Mouse (Mus musculus): ENCODE measurements around the gene Rab3il1. TPM values are rescaled to one million over a fixed set of nuclear protein-coding genes. Genes with fewer than 3 reads are reported as not detected.

Rab3il1 gene
- polyA plus RNA-seq, 1 experiment = 13.6 TPM

DNA sequence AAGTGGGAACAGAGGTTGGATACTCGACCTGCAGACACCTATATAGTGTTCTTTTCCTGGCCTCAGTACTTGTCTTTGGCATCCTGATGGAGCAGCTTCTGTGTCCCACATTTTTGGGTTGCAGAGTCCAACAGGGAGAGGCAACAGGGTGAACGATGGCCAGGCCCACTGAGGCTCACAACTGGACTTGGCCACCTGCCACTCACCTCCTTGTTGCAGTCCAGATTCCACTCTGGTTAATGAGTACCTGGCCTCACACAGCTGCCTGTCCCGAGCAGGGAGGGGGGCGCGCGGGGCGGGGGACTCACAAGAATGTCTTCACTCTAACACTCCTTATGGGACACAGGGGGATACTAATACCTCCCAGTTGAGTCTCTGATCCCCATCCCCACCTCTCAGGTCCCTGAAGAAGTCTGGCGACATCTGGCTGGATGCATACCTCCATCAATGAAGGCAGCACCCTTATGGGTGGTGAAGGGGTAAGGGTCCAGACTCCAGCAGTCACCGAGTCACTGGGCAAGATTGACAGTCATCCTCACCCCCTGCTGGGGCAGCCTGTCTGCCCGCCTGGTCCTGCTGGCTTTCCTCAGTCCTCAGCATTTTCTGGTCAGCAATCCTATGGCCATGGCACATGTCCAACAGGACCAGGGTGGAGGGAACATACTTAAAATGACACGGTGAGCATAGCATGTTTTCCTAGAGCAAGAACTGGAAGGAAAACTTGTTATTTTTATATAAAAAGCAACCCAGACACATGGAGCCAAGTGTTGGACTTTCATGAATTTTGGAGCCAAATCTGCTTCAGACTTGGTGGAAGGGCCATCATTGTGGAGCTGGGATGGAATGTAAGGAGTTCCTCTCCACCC, 56.2 kb downstream of the Rab3il1 start:
- no peak for DNase-seq (ENCODE audit: extremely low spot score in 1 of 2, low spot score in 1 of 2)

DNA sequence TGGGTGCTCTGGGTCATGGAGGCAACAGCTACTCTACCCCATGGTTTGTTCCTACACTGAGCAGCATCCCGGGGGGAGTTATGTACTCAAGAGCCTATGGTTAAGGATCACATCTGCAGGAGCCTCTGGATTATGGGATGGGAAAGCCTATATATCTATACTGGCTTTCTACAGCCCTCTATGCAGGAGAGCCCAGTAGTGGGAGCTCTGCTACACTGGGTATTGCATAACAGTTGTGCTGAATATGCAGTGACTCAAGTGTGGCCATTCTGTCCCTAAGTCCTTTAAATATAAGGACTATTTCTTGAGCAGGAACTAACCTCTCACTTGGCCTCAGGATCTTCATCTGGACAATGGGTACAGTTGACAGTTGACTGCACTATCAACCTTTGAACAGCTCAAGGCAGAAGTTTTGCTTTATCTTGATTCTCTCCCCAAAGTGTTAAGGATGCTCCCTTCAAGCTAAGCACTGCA, 56.9 kb downstream of the Rab3il1 start:
- DNase-seq (ENCODE audit: extremely low spot score in 1 of 2, low spot score in 1 of 2) = no peak

DNA sequence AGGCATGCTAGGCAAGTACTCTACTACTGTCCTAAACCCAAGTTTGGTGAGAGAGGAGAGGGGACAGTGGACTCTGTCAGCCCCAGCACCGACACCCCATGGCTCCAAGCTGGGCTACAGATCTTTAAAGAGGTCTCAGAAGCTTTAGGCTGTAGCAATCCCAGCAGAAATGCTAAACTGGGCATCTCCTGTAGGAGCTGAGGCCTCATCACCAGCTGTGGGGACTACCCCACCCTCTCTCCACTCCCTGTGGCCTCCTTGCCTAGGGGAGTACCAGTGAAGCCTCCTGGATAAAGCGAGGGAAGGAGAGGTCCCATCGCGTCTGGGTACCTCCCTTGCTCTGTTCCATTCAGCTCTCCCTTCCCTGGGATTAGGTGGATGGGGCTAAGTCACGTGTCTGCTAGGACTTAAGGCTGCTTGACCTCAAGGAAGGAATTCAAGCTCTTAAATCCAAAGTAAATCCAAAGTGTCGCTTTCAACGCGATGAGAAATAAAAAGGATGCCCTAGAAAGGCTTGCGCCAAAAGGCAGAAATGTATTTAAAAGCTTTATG, 57.5 kb downstream of the Rab3il1 start:
- no peak for DNase-seq (ENCODE audit: extremely low spot score in 1 of 2, low spot score in 1 of 2)

DNA sequence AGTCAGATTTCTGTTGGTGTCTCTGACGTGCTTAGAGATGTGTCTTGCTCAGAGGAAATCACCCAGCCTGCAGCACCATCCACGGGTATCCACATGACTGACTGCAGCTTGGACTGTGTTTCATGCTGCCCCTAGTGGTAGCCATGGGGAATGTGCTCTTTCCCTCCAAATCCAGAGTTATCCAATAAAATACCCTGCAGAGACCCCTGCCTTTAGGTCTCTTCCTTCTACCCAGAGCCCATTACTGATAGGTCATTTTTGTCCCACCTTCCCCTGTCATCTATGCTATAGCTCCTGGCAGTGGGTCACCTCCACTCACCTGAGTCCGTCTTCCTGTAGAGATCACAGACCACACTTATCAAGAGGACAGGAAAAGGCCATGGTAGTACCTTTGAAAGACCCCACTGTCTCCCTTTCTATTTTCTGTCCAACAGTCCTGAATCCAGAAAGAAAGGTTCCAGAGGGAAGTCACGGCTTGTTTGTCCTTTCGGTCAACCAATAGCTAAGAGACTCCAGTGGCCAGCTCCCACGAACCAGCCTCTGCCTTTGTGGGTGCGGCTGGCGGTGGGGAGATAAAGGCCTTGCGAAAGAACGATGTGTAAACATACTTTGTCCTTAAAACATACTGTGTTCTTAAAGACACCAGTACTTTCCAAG, 58.6 kb downstream of the Rab3il1 start:
- peak; percentile 41 to 60 for DNase-seq (ENCODE audit: extremely low spot score in 1 of 2, low spot score in 1 of 2)

DNA sequence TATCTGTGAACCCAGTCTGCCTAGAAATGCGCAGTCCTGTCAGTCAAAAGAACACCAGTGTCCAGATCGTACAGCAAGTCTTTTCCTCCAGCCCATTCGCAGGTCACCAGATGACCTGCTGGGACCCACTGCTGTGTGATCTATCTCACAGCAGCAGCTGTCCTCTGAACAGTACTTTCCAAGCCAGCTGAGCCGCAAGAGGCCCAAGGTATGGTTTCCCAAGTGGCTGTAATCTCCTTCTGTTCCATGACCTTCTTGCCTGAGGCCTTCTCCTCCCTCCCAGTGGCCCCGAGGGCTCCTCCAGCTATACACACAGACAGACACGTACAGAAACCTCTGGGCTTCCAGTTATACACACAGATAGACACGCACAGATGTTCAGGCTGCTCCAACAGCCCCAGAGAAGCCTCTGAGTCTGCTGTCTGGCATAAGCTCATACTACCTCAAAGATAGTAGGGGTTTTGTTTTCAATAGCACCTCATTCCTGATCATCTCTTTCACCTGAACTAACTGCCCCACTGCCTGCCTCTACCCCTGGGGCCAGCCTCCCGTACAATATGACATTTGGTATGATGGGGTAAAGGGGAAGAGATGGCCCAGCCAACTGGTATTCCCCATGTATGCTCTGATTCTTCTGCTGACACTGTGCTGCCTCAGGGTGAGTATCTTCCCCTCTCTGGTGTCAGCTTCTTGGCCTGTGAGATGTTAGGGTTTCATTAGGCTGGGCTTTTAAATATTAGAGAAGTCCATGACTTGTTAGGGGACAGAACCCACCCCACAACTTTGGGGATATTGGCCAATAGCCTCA, 59.5 kb downstream of the Rab3il1 start:
- no peak for DNase-seq (ENCODE audit: extremely low spot score in 1 of 2, low spot score in 1 of 2)

DNA sequence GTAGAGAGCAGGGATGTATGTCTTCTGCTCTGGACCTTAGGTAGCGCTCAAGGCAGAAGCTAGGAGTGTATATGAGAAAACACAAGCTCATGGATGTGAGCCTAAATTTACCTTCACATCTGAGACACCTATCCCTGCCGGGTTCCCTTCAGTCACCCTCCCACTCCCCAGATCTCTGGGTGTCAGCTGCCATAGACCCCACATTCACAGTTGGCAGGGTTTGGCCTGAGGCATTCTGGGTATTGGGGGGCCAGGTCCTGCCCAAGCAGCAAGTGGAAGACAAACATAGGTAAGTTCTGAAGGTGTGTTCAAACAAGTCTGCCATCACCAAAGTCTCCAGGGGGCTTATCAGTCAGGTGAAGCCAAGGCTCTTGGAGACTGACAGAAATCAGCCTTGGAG, 60.2 kb downstream of the Rab3il1 start:
- no peak for DNase-seq (ENCODE audit: extremely low spot score in 1 of 2, low spot score in 1 of 2)

DNA sequence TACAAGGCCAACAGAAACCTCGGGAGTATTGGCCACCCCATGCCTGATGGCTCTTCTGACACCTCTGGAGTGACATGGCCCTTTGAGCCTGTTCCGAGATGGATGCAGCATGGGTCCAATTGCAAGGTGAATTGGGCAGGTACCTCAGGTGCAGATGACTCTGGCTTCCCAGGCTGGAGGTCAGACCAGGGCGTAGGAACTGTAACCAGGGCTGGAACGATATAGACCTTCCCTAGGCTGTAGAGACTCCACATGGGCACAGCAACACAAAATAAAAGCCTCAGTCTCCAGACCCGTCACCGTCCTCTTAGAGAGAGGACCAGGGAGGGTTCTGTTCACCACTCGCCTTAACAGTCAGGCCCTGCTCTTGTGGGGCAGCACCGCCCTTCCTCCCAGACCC, 60.8 kb downstream of the Rab3il1 start:
- DNase-seq (ENCODE audit: extremely low spot score in 1 of 2, low spot score in 1 of 2) = no peak

DNA sequence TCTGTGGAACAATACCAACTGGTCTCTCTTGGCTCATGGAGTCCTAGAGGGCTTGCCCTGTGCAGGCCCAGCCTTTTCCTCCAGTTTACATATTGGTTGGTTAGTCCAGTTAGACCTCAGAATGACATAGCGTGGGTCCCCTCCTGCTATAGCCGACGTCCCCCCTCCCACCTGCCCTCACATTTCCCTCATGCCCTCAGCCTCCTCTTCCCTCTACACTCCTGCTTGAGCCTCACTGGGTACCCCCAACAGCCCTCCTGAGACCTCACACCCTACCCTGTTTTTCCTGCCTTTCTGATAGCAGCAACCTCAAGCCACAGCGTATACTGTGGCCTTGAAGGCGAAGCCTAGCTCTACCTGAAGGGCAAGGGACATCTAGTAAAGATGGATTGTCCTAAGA, 61.4 kb downstream of the Rab3il1 start:
- DNase-seq (ENCODE audit: extremely low spot score in 1 of 2, low spot score in 1 of 2) = no peak

DNA sequence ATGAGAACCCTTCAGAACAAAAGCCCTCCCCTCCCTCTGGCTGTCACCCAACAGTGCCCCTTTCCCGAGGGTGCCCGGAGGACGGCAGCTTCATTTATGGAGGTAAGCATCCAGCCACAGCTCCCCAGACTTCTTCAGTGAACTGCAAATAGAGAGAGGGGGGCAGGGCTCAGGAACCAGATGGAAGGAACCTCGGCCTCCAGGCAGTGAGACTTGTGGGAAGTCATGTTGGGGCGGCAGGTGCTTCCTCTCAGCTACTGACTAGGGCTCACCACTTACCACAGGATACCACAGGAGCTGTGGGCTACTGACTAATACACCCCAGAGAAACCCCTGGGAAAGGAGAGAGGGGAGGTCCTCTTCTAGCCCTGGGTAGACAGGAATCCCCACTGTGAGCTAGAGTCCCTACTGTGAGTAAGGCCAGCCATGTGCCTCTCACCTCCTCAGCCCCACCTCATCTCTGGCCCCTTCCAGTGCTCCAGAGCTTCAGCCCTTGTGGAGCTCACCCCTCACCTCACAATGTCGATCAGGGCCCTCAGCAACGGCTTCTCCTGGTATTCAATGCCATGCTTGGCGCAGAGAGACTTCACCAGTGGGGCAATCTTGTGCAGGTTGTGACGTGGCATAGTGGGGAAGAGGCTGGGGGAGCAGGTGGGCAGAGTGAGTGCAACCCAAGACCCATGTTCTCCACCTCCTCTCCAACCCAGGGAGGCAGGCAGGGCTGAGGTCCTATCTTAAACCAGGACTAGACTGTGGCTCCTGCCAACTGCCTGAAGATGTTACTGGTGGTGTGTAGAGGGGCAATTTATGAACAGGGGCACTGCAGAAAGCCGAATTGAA, 62.9 kb downstream of the Rab3il1 start:
- peak in 1 of 2 experiments; percentile 39 for DNase-seq (ENCODE audit: extremely low spot score in 1 of 2, low spot score in 1 of 2)

DNA sequence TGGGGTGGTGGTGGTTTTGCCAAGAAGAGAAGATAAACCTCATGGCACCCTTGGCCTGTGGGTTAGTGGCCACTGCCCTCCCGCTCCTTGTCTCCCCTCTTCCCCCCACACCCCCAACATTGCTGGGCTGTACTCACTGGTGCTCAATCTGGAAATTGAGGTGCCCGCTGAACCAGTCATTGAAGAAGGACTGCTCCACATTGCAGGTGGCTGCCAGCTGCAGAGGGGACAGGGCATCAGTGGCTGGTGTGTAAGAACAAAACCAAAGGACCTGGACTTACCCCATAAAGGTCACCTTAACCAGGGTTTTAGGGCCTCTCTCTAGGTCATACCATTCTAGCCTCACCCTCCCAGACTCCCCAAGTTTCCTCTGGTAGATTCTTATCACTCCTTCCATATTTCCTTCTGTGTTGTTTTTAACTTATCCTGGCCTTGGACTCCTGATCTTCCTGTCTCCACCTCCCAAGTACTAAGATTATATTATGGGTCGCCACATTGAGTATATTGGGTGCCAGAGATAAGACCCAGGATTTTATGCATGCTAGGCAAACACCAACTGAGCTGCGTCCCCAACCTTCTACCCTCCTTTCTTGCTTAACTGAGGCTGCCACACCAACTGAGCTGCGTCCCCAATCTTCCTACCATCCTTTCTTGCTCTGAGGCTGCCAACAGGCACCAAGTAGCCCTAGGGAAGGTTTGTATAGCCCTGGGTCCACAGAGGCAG, 64.2 kb downstream of the Rab3il1 start:
- DNase-seq (ENCODE audit: extremely low spot score in 1 of 2, low spot score in 1 of 2) = no peak

DNA sequence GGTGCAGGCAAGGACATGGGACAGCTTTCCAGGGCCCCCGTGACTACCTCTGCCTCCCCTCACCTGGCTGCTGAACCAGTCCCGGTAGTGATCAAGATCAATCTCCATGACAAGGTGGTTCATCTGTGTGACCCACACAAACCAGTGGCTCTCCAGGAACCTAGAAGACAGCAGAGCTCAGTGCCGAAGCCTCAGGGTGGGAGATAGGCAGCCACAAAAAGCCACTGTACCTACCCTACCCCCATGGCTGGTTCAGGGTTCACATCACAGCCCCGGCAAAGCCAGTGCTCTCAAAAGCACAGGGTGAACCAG, 64.7 kb downstream of the Rab3il1 start:
- DNase-seq (ENCODE audit: extremely low spot score in 1 of 2, low spot score in 1 of 2) = no peak

DNA sequence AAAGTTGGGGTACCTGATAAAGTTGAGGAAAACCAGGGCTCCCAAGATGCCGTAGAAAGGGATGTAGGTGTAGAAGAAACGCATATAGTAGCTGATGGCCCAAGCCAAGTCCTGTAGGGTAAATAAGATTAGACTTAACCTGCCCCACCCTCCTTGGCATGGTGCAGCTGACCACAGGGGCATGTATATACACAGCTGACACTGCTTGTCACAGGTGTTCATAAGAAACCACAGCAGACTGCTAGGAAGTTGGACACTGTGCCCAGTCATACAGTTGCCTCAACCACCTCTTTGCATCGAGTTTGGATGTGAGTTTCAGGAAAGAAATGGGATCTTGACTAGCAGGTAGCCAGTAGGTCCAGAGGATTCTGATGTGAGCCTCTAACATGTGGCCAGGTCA, 65.0 kb downstream of the Rab3il1 start:
- DNase-seq (ENCODE audit: extremely low spot score in 1 of 2, low spot score in 1 of 2) = no peak

DNA sequence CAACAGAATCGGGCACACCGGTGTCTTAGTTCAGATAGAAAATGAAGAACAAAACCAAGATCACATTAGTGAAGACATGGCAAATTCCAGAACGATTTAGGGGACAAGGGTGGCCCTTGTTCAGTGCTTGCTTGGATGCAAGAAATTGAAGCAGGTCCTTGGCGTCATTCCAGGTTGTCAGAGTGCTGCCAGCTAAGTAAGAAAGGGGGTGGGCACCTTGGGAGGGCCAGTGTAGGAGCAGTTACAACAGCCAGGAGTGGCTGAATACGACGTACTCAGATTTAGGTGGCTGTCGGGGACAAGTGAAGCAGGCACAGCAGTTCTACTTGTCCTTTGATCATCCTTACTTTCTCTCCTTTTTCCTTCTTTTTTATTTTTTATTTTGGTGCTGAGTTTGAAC, 66.2 kb downstream of the Rab3il1 start:
- peak in 1 of 2 experiments; percentile 49 for DNase-seq (ENCODE audit: extremely low spot score in 1 of 2, low spot score in 1 of 2)

DNA sequence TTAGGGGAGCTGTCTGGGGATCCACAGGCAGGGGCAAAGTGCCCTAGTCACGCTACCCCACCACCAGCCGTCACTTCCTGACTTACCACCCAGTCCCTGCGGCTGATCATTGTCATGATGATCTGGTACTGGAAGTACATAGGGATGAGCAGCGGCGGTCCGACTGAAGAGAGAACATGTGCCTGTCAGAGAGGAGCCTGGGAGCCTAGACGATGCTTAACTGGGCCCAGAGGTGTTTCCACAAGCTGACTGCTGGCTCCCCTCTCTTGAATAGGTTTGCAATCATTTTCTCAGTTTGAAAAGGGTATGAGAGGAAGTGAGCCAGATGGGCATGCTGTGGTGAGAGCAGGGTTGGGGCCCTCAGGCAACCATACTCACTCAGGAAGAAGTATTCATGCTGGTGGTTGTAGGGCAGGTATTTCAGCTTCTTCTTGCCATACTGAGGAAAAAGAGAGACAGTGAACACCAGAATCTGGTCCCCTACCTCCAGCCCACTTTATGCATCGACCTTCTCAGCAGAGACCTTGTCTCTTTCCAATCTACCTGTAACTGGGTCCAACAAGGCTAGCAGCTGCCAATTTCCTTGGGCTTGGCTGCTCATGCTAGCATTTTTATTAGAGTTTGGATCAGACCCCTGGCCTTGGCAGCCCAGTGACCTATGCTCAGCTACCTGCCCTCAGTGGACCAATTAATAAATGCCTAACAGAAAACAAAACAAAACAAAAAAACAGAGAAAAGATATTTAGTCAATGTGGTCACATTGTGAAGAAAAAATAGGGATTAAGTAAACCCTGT, 68.9 kb downstream of the Rab3il1 start:
- DNase-seq (ENCODE audit: extremely low spot score in 1 of 2, low spot score in 1 of 2) = no peak

DNA sequence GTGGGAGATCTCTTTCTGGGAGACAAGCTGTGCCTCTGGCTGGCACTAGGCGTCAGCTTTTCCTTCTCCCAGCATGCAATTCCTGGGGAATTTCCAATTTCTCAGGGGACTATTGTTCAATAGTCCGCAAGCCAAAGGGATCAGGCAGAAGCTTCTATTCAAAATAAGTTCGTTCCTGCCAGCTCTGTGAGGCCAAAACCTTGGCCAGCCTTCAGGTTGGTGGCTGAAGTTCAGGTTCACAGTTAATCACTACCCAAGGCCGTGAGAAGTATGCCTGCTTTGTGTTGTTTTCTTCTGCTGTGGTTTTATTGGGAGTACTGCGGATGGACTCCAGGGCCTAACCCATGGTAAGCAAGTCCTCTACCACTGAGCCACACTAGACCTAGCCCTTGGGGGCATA, 69.7 kb downstream of the Rab3il1 start:
- DNase-seq (ENCODE audit: extremely low spot score in 1 of 2, low spot score in 1 of 2) = peak; percentile 41 to 57

DNA sequence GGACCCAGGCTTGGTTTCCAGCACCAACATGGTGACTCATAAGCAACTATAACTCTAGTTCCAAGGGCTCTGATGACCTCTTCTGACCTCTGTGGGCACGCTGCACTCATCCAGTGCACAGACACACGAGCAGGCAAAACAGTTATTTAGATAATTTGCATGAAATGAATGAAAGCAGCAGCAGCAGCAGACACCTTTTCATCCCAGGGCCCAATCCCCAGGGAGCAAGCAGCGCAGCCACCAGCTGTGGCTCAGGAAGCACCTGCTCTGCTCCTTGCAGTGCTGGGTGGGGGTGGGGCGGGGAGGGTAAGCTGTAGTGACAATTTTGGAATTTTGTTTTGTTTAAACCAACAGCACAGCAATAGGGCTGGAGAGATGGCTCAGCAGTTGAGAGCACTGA, 70.4 kb downstream of the Rab3il1 start:
- no peak for DNase-seq (ENCODE audit: extremely low spot score in 1 of 2, low spot score in 1 of 2)

DNA sequence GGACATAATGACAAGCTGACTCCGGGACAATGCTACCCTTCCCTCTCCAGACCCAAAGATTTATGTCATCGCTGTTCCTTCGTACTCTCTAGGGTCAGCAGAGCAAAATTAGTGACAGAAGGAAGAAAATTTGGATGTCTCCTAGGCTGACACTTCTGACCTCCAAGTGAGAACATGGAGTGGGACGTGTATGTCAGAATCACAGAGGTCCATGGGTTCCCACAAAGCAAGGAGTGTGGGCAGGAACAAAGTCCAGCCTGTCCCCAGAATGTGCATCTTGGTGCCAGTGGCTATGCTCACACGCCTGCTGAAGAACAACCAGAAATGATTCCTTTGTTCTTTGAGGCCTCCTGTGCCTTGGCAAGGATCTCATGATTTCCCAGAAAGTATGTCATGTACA, 71.7 kb downstream of the Rab3il1 start:
- DNase-seq (ENCODE audit: extremely low spot score in 1 of 2, low spot score in 1 of 2) = no peak

DNA sequence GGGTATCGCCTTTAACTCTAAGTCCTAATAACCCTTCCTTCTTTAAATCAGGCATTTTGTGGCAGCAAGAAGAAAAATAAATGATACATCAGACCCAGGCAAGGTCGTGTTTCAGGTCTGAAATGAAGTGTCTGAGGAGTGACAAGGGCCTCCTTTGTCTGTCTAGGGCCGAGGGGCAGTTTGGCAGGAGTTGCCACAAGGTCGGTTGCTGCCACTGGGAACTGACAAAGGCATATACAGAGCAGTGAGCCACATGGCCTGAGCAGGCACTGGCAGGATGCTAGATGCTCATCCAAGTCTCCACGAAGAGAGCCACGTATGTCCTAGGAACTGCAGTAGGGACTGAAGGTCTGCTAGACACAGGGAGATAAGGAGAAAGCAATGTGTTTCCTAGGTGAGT, 76.9 kb downstream of the Rab3il1 start:
- DNase-seq (ENCODE audit: extremely low spot score in 1 of 2, low spot score in 1 of 2) = no peak

DNA sequence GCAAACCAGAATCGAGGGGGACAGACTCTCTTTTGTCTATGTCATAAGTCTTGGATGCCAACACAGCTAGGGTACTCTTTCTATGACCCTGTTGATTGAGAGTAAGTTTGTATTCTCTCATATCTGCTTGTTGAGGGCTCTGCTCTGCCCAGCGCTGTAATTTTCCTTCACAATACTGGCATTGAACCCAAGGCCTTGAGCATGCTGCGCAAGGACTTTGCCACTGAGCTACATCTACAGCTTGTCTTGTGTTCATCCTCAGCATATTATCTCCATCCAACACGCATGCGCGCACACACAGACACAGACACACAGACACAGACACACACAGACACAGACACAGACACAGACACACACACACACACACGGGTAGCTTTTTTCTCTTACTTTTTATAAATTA, 78.9 kb downstream of the Rab3il1 start:
- DNase-seq (ENCODE audit: extremely low spot score in 1 of 2, low spot score in 1 of 2) = no peak
